In the genomic region with DNA sequence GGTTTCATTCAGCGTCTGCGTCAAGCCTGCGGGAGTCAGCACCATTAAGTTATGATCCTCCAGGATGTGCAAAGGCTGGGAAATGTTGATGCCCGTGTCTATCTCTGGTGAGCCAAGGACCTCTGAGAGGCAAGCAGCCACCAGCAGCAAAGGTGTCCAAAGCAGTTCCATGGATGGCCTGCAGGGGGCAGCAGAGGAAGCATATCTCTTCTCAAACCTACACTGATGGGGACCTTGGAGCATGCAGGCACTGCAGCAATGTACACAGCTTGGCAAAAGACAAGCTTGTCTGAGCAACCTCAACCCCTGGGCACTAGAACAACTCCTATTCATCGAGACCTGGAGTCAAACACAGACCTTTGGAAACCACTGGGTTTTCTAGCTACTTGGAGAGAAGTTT, we compare ENCODE assay signal across 9 mouse cellular contexts. TPM values are rescaled to one million over a fixed set of nuclear protein-coding genes. Genes with fewer than 3 reads are reported as not detected.
DNase-seq lines count a peak whose midpoint lies in the region; ATAC-seq lines count a peak whose summit lies in the region.
"Had no signal": no experiment of that assay in that cellular context is flagged by ENCODE, and none has a peak within 500 bp of the region (broad histone marks: within the 10 kb centered on the region; RNA-seq: fewer than 3 reads in every experiment).

No protein-coding gene starts in this region.

- H3K36me3 ChIP-seq in liver, embryonic 13.5 days = no peaks in the 10 kb centered on the region

- DNase-seq in urinary bladder, adult 18-20 months (ENCODE audit: low spot score in 2 of 2) = peak; percentile 11 to 53
- DNase-seq in urinary bladder, postnatal 4 days (ENCODE audit: low spot score in 2 of 2) = no peak
- peak; percentile 81 to 92 for DNase-seq in frontal cortex, postnatal 25 days (ENCODE audit: low spot score in 2 of 2)
- DNase-seq in kidney, postnatal 36 days = peak; percentile 88 to 93
- peak; percentile 6 for DNase-seq in liver, embryonic 13.5 days
- peak; percentile 37 for DNase-seq in retina, postnatal 7 days (ENCODE audit: low read depth, low spot score)
- peak; percentile 31 to 63 for DNase-seq in urinary bladder, postnatal 36 days (ENCODE audit: low spot score in 2 of 2)

- H3K27me3 ChIP-seq in liver, embryonic 13.5 days = no peaks in the 10 kb centered on the region

- no peak overlapping the region for H3K27ac ChIP-seq in liver, embryonic 13.5 days

- H3K4me2 ChIP-seq in liver, embryonic 13.5 days = no peak overlapping the region

- no peaks in the 10 kb centered on the region for H3K4me1 ChIP-seq in liver, embryonic 13.5 days (replicated peaks)

- no peak overlapping the region for H3K4me3 ChIP-seq in liver, embryonic 13.5 days (replicated peaks)

- peak; percentile 51; the same call in 1 of the 2 replicates for ATAC-seq in cerebellum, adult (ENCODE audit: insufficient number of reproducible peaks, low FRiP score, low TSS enrichment)
- ATAC-seq in liver, embryonic 13.5 days (ENCODE audit: low read depth) = peak; percentile 31; the same call in 1 of the 2 replicates

- WGBS in liver, embryonic 13.5 days (ENCODE audit: insufficient replicate concordance) = 32% methylated on average over 5 of the region's 5 CpGs

- no peaks in the 10 kb centered on the region for H3K9me3 ChIP-seq in liver, embryonic 13.5 days (replicated peaks)

- no peak overlapping the region for H3K9ac ChIP-seq in liver, embryonic 13.5 days

RNA-seq across cellular contexts. Expression of gene Acsm5, which starts 0.4 kb away (rescaled TPM):
- polyA plus RNA-seq in liver, embryonic 13.5 days (2015; fragmentation: Nextera tagmentation; extraction: Ambion mirVana) = 0.03 TPM in 1 of 2 replicates, not detected in the other
- polyA plus RNA-seq: stomach, embryonic 14.5 days had no signal

RNA-seq across cellular contexts. Expression of gene Pdilt, which starts 3.6 kb away (rescaled TPM):
- not detected in 2 replicates for polyA plus RNA-seq in liver, embryonic 13.5 days (2015; fragmentation: Nextera tagmentation; extraction: Ambion mirVana)
- polyA plus RNA-seq: stomach, embryonic 14.5 days had no signal

RNA-seq across cellular contexts. Expression of gene Acsm2, which starts 34.5 kb away (rescaled TPM):
- polyA plus RNA-seq in liver, embryonic 13.5 days (2015; fragmentation: Nextera tagmentation; extraction: Ambion mirVana) = not detected in 2 replicates
- polyA plus RNA-seq: stomach, embryonic 14.5 days had no signal

RNA-seq across cellular contexts. Expression of gene Umod, which starts 40.6 kb away (rescaled TPM):
- not detected in 2 replicates for polyA plus RNA-seq in liver, embryonic 13.5 days (2015; fragmentation: Nextera tagmentation; extraction: Ambion mirVana)
- polyA plus RNA-seq: stomach, embryonic 14.5 days had no signal

Comparison
In these comparisons a context has a peak if more than half of its experiments do, and no peak if none do; other contexts are left out.
1. DNase-seq: peak in urinary bladder, adult 18-20 months (2 of 2), frontal cortex, postnatal 25 days (2 of 2), kidney, postnatal 36 days (2 of 2), liver, embryonic 13.5 days (single experiment), retina, postnatal 7 days (single experiment) and urinary bladder, postnatal 36 days (2 of 2); none in urinary bladder, postnatal 4 days (0 of 2).